Mouse (Mus musculus) monocyte, adult 5-6 weeks (primary cell): ENCODE results near the gene Rab4a. TPM values are rescaled to one million over a fixed set of nuclear protein-coding genes. Genes with fewer than 3 reads are reported as not detected.

Source experiments
- ATAC-seq: fragments of 153-309, 156-312 bp; replicated peaks from 2 replicates; pipeline ENCODE4 v1.8.0; 2017; ENCODE audit warnings: mild to moderate bottlenecking; ENCODE audit not compliant: low TSS enrichment, insufficient number of reproducible peaks, severe bottlenecking, poor library complexity, low FRiP score
- total RNA-seq: library from RNA; stranded (forward); fragments of 200-1000, 200-491, 200-594 nt; gene quantifications from 3 replicates; pipeline ENCODE4 v1.2.3, GENCODE M21; 2017

The Rab4a gene
- total RNA-seq, 1 experiment from 2014 or later, result 0.86 TPM

DNA sequence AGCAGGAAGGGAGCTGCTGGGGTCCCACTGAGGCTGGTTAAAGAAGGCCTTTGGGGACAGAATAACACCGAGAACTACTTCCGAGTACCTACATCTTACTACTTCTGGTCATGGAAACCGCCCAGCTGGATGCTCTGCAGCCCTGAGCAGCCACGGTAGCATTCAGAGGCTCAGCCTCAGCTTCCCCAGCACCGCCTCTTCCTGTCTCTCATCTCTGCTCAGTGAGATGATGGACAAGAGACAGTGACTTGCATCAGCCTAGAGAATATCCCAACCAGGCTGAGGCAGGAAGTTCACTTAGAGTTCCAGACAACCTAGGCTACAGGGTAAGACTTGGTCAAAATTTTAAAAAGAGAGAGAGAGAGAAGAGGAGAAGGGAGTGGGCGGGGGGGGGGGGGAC lies 19.1 kb upstream of the Rab4a start:
- ATAC-seq, result no peak

- no peak for ATAC-seq
Observed at GRCm38 (mm10) chr8:123787254-123787897, 18.4 kb upstream of the Rab4a start.

DNA sequence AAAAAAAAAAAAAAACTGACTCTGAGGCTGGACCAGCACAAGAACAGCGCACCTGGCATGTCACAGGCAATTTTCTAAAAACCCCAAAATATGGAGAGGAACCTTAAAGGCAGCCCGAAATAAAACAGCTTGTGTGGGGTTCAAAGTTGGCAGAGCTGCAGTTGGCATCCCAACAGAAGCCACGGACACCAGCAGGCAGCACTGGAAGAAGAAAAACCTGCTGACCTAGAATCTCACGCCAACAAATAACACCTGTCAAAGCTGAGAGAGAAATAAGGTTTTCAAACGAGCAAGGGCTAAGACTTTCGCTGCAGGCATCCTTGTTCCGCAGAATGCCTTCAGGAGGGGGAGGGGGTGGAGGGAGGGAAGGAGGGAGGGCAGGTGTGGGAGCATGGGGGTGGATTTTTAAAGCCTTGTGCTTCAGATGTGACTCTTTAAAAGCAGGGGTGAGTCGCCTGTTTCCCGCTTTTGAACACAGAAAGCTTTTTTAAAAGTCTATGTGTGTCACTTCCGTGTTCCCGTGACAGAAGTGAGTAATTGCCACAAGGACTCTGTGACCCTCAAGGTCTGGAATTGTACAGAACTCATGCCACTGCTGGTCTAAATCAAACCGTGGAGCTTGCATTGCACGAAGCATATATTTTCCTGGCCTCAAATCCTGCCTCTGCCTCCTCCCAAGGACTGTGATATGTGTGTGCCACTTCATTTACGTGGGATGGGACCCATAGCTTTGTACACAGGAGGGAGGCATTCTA lies 17.2 kb upstream of the Rab4a start:
- no peak for ATAC-seq

- ATAC-seq, result no peak
Observed at GRCm38 (mm10) chr8:123789461-123789860, 16.3 kb upstream of the Rab4a start.

GRCm38 (mm10) chr8:123789970-123790369 lies 15.8 kb upstream of the Rab4a start:
- peak; percentile 44; the same call in 1 of the 2 replicates for ATAC-seq

- ATAC-seq, result no peak
Observed at GRCm38 (mm10) chr8:123791101-123791844, 14.5 kb upstream of the Rab4a start.

- ATAC-seq, result no peak
Observed at GRCm38 (mm10) chr8:123791845-123792225, 13.9 kb upstream of the Rab4a start.

GRCm38 (mm10) chr8:123793900-123794299 lies 11.9 kb upstream of the Rab4a start:
- no peak for ATAC-seq

DNA sequence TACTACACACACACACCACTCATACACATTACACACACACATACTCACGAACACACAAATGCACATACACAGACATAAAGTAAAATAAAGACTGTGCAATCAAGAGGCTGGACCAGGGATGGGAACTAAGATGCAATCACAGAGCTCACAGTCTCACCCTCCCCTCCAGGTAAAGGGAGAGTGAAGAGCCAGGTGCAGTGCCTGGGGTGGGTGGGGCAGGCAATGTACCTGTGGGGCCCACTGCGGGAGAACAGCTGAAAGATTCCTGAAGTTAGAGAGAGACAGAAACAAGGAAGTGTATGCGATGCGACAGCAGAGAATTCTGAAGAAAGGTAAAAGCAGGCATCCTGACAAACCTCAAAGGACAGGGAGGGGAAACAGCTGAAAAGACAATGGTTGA lies 11.0 kb upstream of the Rab4a start:
- ATAC-seq, result no peak

- no peak for ATAC-seq
Observed at GRCm38 (mm10) chr8:123796758-123797157, 9.0 kb upstream of the Rab4a start.

GRCm38 (mm10) chr8:123797928-123798327 lies 7.9 kb upstream of the Rab4a start:
- ATAC-seq, result peak; percentile 56

- ATAC-seq, result no peak
Observed at GRCm38 (mm10) chr8:123799434-123799833, 6.4 kb upstream of the Rab4a start.

DNA sequence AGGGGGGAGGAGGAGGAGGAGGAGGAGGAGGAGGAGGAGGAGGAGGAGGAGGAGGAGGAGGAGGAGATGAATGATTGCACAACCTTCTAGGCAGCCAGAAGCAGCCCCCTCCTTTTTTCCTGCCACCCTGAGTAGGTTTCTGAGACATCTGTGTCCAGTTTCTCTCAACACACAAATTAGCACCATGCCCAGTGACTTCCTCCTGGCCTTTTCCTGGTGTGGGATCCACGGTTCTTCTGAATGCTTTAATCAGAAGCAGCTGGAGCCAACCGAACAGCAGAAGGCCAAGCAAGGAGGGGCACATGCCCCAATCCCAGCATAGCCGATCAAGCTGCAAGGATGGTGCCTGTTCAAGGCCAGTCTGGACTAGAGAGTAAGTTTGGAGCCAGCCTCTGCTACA lies 5.9 kb upstream of the Rab4a start:
- no peak for ATAC-seq

GRCm38 (mm10) chr8:123800867-123801266 lies 4.9 kb upstream of the Rab4a start:
- ATAC-seq, result no peak

GRCm38 (mm10) chr8:123801538-123801937 lies 4.2 kb upstream of the Rab4a start:
- ATAC-seq, result no peak

- no peak for ATAC-seq
Observed at GRCm38 (mm10) chr8:123803639-123804038, 2.1 kb upstream of the Rab4a start.

DNA sequence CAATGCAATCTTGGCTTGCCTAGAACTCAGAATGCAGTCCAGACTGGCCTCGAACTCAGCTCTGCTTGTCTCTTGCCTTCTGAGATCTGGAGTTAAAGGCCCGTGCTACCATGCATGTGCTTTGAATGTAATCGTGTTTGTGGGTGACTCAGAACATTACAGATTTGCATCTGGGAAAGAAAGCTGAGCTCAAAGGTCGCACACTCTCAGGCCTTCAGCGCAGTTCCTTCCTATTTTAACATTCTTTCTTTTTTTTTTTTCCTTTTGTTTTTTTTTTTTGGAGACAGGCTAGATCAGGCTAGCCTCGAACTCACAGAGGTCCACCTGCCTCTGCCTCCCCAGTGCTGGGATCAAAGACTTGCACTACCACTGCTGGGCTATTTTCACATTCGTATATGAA lies 1.2 kb upstream of the Rab4a start:
- no peak for ATAC-seq

DNA sequence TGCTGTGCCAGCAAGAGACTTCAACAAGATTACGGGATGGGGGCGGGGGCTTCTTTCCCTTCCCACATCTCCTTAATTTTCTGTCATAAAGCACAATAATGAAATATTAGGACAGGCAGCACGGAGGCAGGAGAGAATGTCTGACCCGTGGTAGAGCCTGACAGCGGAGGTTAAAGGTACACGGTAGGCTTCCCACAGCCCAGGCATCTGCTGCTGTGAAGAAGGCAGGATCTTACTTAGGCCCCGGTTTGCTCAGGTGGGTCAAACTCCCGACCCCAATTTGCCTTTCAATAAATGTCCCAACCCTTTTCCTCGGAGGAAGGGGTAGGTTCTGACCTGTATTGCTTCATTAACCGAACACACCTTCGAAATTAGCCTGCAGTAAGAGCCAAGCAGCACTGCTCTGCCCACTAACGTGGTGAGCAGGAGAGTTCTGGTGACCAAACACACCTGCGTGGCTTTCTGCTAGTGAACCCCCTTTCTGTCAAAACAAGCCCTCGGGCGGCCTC lies 522 bp upstream of the Rab4a start:
- no peak for ATAC-seq

GRCm38 (mm10) chr8:123806374-123806935 lies 670 bp downstream of the Rab4a start:
- ATAC-seq, result no peak
